Mouse (Mus musculus): ENCODE results near the gene Gm7978. TPM values are rescaled to one million over a fixed set of nuclear protein-coding genes. Genes with fewer than 3 reads are reported as not detected.
"Not testable (repeated sequence)": the region's sequence is repeated elsewhere in the genome, so short reads cannot be mapped to it uniquely, and the experiment has no call there.

Gm7978 gene
- polyA plus RNA-seq (2014; fragmentation: Nextera tagmentation; extraction: Ambion mirVana) = not detected in 2 replicates

- not testable (repeated sequence) for H3K4me3 ChIP-seq (ENCODE audit: low read depth, low read length); H3K36me3 ChIP-seq (ENCODE audit: insufficient read depth); DNase-seq; H3K4me2 ChIP-seq; H3K27ac ChIP-seq (ENCODE audit: low read depth); ATAC-seq (ENCODE audit: insufficient read depth); H3K9ac ChIP-seq; H3K27me3 ChIP-seq (ENCODE audit: insufficient read depth, low read length); H3K9me3 ChIP-seq (ENCODE audit: low read depth, low read length); H3K4me1 ChIP-seq (ENCODE audit: insufficient read depth)
- no CpG with 5 or more reads among the region's 1 CpGs for WGBS
Measured at GRCm38 (mm10) chr5:95736073-95736472, at the start of gene Gm7978. TSS of gene Gm7978 (minus strand) at chr5:95736173.

- H3K4me3 ChIP-seq (ENCODE audit: low read depth, low read length); H3K4me1 ChIP-seq (ENCODE audit: insufficient read depth); H3K27me3 ChIP-seq (ENCODE audit: insufficient read depth, low read length); ATAC-seq (ENCODE audit: insufficient read depth); H3K9me3 ChIP-seq (ENCODE audit: low read depth, low read length); H3K36me3 ChIP-seq (ENCODE audit: insufficient read depth); H3K27ac ChIP-seq (ENCODE audit: low read depth); H3K4me2 ChIP-seq; DNase-seq; H3K9ac ChIP-seq: not testable (repeated sequence)
- WGBS = no CpG with 5 or more reads among the region's 2 CpGs
Measured at GRCm38 (mm10) chr5:95775690-95776089, 39.7 kb upstream of the Gm7978 start, which contains the start of gene E330014E10Rik. TSS of gene E330014E10Rik (plus strand) at chr5:95775990.

- no CpG with 5 or more reads among the region's 3 CpGs for WGBS
Measured at GRCm38 (mm10) chr5:95741714-95742113, 5.7 kb upstream of the Gm7978 start, which contains the start of gene Gm7982. TSS of gene Gm7982 (plus strand) at chr5:95742014.

More at GRCm38 (mm10) chr5:95741714-95742113, 5.7 kb upstream of the Gm7978 start, which contains the start of gene Gm7982:
- not testable (repeated sequence) for H3K9me3 ChIP-seq (ENCODE audit: low read depth, low read length); H3K27me3 ChIP-seq (ENCODE audit: insufficient read depth, low read length); ATAC-seq (ENCODE audit: insufficient read depth); DNase-seq; H3K36me3 ChIP-seq (ENCODE audit: insufficient read depth); H3K9ac ChIP-seq; H3K4me2 ChIP-seq; H3K4me1 ChIP-seq (ENCODE audit: insufficient read depth); H3K27ac ChIP-seq (ENCODE audit: low read depth); H3K4me3 ChIP-seq (ENCODE audit: low read depth, low read length)

Other genes with a start within 250 kb of the Gm7978 start
- not detected in 2 replicates for gene Gm3286, start 225.4 kb downstream of the Gm7978 start, polyA plus RNA-seq (2014; fragmentation: Nextera tagmentation; extraction: Ambion mirVana)
- gene Gm7971, start 141.3 kb downstream of the Gm7978 start, polyA plus RNA-seq (2014; fragmentation: Nextera tagmentation; extraction: Ambion mirVana) = not detected in 2 replicates
- not detected in 2 replicates for gene Gm7982, start 5.8 kb upstream of the Gm7978 start, polyA plus RNA-seq (2014; fragmentation: Nextera tagmentation; extraction: Ambion mirVana)
- not detected in 2 replicates for gene E330014E10Rik, start 39.8 kb upstream of the Gm7978 start, polyA plus RNA-seq (2014; fragmentation: Nextera tagmentation; extraction: Ambion mirVana)
- gene Cxcl13, start 220.8 kb upstream of the Gm7978 start, polyA plus RNA-seq (2014; fragmentation: Nextera tagmentation; extraction: Ambion mirVana) = 2.4 and 2.7 TPM in 2 replicates

All from lung, embryonic 14.5 days (tissue).